Mouse (Mus musculus): ENCODE data around the gene P3h3.

The P3h3 gene

DNA sequence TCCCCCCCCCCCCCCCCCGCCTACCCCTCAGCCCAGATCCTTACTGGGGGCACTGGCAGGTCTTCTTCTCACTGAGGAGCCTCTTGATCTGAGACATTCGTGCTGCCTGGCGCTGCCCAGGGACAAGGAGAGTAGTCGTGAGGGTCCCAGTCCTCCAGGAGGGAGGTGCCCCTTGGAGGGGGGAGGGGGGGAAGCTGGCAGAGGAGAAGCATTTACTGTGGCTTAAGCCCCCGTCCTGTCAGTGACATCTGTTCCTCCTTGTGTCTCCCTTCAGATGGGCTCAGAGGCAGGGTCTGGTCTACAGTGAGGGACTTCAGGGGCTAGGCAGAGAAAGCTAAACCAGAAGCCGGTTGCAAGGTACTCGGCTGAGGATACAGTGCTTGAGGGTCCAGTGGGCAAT is 9.0 kb upstream of the P3h3 start:
- DNase-seq (ENCODE audit: low read depth, low spot score), result no peak

DNA sequence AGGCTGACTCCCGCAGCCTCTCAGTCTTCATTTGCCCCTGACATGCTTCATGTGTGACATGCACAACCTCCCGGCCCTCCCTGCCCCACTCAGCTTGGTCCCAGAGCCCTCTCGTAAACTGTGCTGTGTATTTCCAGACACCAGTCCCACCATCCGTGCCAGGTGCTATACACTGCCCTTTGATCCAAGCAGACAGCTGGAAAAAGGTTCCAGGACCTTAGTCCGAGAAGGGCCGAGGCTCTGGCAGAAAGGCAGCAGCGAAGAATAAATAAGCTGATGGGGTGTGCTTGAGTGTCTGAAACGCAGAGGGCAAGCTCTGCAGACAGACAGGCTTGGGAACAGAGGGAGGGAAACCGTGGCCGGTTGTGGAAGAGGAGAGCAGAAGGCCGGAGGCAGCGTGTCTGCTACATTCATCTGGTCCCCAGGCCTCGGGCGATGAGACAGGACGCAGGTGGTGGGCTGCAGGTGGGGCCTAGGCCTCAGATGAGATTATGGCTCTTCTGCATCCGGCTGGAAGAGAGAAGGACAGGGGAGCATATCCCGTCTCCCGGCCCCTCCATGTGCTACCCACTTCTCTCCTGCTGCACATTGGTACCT is 8.3 kb upstream of the P3h3 start:
- DNase-seq (ENCODE audit: low read depth, low spot score), result no peak

DNA sequence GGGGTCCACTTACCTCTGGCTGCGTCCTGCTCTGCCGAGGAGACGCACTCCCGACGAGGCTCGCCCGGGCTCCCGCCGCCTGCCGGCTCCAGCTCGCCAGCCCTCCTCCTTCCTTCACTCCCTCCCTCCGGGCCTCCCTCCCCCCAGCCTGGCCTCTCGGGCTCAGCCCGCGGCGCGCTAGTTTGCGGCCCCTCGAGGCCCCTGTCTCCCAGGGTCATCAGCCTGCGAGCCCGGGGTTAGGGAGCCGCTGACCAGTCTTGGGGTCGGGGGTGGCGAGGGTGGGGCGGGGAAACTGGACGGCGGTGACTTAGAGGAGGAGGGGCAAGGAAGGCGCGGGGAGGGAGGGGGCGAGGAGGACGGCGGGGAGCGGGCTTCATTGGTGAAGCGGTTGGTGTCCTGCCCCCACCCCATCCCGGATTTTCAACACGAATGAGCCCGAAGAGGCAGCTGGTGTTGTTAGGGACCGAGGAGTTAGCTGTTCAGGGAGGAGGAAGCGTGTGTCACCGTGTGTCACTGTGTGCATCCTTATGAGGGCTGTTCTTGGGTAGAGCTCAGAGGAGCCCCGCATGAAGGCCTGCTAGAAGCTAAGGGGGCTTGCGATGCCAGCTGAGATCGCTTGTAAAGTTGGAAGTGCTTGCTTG is 6.2 kb upstream of the P3h3 start, which contains the start of gene Gpr162:
Gpr162 (minus strand) TSS at position 326 of the 641 bp plus-strand sequence.
- peak; percentile 44 for DNase-seq (ENCODE audit: low read depth, low spot score)

DNA sequence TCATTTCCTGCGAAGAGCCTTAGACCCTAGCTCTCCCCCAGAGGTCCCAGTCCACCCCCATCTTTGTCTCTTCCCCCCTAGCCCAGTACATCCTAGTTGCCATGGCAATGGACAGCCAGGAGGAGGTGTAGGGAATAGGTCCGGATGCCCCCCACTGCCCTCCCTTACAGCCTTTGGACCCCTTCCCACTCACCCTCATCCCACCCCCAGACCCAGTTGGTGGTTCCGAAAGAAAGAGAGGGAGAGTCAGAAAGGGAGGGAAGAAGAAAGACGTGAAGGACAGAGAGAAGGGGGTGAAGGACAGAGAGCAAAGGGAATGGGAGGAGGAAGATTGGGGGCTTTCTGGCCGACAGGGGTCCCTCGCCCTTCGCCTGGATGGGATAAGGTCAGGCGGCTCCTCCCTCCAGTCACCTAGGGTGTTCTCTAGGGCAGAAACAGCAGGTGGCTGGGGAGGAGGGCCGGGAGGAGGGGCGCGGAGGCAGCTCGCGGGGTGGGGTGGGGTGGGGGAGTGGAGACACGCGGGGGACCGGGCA is 5.6 kb upstream of the P3h3 start:
- DNase-seq (ENCODE audit: low read depth, low spot score), result no peak

DNA sequence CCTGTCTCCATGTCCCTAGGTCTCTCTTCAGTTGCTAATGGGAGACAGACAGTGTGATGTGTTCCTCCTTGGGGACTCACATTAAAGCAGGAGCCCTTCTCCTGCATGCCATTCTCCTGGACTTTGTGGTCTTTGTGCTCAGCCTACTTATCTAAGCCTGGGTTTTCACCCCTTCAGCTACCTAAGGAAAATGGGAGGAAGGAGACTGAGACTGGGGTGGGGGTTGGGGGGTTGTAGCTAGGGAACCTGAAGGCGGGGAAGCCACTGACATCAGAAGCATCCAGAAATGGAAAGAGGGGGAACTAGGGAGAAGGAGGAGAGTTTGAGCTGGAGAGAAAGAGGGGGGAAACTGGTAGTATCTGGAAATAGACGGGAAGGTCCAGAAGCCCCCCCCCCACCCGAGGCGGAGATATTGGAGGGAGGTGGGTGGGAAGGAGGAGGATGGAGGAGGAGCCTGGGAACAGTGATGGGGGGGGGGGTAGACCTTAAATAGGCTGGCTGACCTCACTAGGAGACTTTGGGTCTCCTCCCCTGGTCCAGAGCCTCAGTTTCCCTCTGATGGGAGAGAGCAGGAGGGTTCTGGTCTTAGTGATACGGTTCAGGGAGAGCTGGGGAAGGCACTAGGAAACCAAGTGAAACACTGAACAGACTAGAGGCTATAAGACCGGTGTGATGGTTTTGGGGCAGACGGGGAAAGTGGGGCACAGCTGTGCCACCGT is 5.0 kb upstream of the P3h3 start:
- no peak for DNase-seq (ENCODE audit: low read depth, low spot score)

DNA sequence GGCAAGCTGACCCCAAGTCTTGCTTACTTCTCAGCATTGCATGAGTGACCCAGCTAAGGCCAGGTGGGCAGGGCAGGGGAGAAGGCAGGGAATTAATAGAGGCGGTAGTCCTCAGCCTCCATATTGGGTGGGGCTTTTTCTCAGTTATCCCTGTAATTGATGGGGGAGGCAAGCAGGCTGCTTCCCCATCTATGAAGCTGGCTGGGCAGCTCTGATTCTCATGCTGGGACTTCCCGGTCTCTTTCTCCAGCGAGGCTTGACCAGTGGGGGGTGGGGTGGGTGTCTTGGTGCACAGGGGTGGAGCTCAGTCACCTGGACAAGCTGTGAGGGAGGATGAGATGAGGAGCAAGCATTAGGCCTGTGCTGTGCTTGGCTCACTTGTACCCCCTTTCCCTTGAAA is 4.2 kb upstream of the P3h3 start:
- no peak for DNase-seq (ENCODE audit: low read depth, low spot score)

DNA sequence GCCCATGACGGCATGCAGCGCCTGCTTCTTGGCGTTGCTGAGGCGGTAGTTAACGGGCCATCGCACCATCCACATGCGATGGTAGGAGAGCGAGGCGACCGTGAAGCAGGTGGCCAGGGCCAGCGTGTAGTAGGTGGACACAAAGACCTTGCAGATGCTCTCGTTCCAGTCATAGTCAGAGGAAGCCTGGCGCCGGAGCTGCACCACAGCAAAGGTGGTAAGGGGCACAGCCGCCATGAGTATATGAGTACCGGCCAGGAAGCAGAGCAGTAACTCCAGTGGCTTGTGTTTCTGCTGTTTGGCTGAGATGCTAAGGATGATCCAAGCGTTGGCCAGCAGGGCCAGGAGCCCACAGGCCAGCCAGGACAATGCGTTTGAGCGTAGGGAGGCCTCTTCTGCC is 3.7 kb upstream of the P3h3 start:
- no peak for DNase-seq (ENCODE audit: low read depth, low spot score)

DNA sequence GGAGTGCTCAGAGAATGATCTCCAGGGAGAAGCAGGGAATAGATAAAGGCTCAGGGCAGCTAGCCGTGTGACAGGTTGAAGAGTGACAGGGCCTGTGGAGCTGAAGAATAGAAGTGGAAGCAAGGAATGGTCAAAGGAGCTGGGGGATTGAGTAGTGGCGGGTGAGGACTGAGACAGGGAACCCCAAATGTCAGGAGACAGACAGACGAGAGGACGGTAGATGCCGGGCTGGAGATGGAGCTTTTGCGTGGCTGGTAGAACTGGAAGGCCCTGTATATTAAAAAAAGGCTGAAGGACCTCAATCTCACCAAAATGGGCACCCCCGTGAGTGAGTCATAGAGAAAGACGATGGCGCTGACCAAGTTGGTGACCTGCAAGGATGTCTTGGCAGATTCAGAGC is 3.0 kb upstream of the P3h3 start:
- no peak for DNase-seq (ENCODE audit: low read depth, low spot score)

DNA sequence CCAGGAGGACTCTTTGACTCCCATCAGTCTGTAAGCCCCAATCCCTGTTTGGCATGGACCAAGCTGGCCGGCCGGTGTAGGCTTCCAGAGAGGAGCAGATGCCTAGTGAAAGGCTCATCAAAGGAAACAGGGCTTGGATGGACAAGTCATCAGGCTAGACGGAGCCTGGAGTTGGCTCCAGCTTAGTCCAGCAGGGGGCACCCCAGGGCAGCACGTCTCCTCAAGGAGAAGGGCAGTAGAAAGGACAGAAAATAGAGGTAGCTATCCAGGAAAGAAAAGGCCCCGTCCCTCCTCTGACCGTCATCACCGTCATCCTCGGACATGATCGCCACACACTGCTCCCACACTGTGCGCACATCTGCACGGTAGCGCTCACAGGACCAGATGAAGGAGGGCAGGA is 2.2 kb upstream of the P3h3 start:
- peak; percentile 72 for DNase-seq (ENCODE audit: low read depth, low spot score)

DNA sequence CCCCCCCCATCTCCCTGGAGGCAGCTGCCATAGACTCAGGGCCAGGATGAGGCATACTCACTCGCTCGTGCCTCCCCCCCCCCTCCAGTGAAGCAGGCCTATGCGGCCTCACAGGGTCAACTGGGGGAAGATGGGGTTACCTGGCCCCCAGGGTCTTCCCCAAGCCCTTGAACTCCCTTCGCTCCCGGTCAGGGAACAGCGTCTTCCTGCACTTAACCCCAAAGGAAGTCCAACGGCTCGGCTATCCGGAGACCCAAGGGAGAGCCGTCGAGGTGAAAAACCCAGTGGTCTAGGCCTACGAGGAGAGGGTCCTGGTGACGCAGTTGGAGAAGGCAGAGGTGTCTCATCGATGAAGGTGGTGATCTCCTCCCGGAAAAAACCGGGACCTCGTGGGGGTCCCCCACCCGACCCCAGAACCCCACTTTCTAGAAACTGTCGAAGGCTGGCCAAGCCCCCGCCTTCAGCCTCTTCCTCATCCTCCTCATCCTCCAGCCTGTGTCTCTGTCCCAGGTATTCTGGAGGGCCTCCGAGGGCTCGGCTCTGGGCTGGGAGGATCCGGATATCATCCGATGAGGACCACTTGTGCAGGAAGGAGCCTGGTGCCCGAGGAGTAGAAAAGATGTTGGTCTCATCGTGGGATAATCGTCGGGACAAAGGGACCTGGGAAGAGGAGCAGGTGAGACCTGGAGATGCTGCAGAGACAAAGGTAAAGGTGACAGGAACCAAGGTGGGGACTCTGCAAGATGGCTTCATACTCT is 1.2 kb upstream of the P3h3 start:
- no peak for DNase-seq (ENCODE audit: low read depth, low spot score)

DNA sequence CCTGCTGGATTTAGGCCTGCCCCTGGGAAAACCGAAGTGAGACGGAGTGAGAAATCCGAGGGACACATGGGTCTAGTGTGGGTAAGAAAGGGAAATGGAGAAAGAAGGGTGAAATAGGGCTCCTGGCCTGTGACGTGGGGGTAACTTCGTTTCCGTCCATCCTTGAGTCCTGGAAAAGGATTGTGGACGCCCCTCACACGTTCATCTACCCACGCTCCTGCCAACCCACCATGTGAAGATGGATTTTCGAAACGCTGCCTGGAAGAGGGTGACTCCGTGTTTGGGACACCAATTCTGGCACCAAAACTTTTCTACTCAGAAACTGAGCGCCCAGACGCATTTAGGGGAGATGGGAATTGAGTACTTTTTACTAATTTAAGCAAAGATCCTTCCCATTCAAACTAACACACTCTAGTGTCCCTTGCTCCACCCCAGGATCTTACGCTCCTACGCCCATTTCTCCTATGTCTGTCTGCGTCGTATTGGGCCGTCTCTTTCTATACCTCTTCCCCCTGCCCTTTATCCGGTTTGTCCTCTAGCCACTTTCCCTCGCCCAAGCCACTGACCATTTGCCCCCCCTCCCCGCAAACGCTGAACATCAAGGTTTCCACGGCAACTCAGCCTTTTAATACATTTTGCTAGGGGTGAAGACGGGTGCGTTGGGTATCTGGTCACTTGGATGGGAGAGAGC is 433 bp upstream of the P3h3 start:
- no peak for DNase-seq (ENCODE audit: low read depth, low spot score)

DNA sequence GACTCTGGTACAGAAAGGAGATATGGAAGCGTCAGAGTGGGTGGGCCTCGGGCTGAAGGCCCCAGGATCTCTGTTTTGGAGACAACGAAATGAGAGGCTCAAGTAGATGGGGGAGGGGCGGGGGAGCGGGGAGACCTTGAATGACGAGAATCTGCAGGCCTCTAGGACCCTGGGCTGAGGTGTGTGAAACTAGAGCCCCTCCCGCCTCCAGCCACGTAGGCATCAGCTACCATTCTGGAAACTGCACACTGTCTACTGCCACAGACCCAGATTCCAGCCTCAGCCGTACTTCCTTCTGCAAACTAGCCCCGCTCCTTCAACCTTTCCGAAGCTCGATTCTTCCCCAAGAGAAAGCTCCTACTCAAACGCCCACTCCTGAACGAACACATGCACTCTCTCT is 1.2 kb downstream of the P3h3 start:
- peak; percentile 56 for DNase-seq (ENCODE audit: low read depth, low spot score)

DNA sequence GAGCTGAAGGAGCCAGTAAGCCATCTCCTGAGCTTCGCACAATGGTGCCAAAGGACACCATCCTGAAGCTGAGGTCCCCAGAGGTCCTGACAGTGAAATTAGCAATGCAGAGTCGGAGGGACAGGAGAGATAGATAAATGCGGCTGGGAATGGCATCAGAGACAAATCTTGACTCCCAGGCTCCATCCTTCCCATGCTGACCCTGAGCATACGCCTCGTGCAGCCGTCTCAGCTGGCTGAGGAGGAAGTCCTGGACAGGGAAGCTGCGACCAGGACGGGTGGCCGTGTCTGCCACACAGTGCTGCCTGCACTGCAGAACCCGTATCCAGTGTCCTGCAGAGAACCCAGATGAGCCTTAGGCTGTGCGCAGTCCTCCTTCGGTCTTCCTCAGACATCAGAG is 2.9 kb downstream of the P3h3 start:
- DNase-seq (ENCODE audit: low read depth, low spot score), result no peak

DNA sequence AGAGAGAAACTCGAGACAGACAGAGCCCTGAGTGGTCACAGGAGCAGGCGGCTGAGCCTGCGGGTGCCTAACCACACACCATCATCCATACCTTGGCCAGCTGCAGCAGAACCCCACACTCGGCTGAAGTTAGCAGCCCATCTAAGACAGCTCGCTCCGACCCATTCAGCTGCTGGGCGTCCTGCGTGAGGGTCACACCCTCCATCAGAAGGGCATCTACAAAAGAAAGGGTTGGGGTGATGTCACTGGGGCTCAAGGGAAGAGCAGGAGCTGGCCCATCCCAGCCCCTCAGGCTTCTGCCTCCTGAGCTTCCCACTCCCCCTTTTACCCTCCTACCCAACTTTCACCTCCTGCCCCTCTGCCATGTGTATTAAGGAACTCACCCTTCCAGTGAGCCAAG is 7.0 kb downstream of the P3h3 start:
- DNase-seq (ENCODE audit: low read depth, low spot score), result no peak

DNA sequence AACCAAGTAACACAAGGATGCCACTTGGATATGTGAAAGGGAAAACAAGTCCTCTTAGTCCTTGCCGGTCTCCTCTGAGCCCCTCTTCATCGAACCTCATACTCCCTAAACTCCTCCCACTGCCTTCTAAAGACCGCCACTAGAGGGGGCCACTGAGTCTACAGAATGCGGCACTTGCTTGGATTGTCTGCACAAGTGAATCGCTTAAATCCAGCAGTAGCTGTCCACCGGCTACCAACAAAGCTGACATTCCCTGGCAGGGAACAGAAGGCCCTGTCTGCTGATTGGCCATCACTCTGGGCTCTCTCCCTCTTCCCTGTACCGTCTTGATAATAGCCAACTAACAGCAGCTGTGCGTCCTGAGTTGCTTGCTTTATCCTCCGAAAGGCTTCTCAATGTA is 10.2 kb downstream of the P3h3 start:
- DNase-seq (ENCODE audit: low read depth, low spot score), result peak; percentile 88

DNA sequence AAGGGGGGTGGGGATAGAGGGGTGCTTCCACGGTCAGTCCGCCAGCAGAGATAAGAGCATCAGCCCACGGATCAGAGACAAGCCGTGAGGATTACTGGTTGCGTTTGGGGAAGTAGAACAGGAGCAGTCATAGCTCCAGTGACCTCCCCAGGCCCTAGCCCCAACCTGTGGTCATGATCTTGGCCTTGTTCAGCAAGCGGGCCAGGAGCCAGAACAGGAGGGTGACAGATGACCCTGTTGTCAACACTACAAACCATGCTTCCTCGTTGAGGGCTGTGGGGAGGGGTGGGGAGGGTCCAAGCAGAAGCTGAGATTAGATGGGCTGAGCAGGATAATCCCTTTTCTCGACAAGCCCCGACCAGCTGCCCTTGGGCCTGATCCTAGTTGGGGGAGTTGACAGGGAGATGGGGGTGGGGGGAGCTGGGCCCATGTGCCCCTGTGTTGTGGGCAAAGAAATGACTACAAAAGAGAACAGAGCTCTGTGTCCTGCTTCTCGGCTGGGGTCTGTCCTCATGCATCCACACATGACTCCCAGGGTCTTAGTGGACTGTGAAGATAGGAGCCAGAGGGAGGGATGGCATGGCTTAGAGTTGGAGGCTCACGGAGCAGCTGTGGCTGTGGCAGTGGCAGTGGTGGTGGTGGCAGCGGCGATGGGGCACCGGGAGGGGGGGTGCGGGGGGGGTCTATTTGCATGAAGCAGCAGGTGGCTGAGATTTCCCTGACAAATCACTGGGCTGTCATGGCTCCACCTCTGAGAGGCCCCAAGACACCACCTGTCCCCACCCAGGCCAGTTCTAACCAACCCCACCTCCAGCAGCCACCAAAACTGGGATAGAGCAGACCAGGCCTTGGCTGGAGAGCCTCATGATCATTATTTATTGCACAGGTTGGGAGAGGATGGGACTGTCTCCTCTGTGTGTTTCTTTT is 17.0 kb downstream of the P3h3 start, which contains the start of gene Gnb3:
Gnb3 (minus strand) TSS at position 35 of the 927 bp plus-strand sequence.
- DNase-seq (ENCODE audit: low read depth, low spot score), result no peak

DNA sequence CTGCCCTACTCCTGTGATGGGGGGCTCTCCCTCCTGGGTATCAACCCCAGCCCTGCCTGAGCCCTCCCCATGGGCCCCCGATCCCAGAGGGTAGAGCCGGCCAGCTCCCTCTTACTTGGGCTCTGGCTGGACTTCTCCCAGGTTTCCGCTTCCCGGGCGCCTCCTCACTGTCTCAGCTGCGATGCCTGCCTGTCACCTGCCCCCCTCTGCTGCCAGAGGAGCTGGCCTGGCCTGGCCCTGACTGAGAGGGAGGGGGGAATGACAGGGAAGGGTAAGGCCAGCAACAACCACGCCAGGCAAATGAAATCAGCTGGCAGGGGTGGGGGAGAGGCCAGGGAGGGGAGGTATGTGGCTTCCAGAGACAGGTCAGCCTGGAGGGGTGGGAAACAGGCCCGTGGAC is 17.7 kb downstream of the P3h3 start:
- no peak for DNase-seq (ENCODE audit: low read depth, low spot score)

DNA sequence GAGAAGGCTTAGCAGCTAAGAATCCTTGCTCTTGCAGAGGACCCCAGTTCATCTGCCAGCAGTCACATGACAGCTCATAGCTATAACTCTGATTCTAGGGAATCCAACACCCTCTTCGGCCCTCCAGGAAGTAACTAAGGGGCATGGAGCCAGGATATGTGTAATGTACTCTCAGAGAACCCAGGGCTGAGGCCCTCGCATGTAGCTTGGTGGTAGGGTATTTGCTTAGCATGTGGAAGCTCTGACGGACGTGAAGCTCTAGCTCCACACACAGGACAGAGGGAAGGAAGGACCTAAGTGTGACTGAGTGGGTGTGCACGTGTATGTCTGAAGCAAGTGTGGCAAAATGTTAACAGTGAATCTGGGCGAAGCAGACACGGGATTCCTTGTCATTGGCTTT is 21.1 kb downstream of the P3h3 start:
- no peak for DNase-seq (ENCODE audit: low read depth, low spot score)

DNA sequence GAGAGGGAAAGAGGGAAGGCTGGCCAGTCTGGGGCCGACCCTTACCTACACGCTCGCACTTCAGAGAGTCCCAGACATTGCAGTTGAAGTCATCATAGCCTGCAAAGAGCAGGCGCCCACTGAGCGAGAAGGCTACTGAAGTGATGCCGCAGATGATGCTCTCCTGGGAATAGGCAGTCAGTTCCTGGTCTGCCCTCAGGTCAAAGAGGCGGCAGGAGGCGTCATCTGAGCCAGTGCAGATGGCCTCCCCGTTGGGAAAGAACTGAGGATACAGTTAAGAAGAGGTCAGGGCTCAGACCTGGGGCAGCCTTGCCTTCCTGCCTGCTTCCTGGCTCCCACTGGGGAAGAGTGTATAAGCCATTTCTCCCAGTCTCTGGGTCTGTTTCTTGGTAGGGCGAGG is 22.0 kb downstream of the P3h3 start:
- DNase-seq (ENCODE audit: low read depth, low spot score), result no peak

DNA sequence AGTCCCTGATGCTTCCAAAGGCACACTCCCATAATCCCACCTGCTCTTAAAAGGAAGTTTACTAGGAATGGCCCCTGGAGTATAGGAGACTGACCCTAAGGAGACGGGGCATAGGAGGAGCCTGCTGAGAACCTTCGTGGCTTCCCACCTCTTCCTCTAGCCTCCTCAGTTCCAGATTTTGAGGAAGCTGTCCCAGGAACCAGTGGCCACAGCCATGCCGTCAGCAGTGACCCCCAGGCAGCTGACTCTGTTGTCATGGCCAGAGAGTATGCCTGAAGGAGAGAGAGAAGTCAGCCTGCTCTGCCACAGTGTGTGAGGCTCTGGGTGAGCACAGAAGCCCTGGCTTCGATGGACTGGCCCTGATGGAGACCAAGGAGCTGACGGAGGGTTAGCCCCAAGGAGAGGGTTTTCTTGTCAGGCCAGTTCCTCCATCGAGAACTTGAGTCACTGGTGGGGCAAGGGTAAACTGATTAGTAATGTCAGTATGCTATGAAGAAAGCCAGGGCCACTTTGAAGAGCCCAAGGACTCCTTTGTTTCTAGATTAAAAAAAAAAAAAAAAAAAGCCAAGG is 23.0 kb downstream of the P3h3 start:
- no peak for DNase-seq (ENCODE audit: low read depth, low spot score)

All from embryo, embryonic 11.5 days (tissue).